Mouse (Mus musculus) testis, postnatal 14 days (tissue): ENCODE data around the gene N4bp2.

ENCODE experiments used
- DNase-seq: peaks from one replicate; pipeline ENCODE4 v3.0.0; 2021; ENCODE audit warnings: low spot score

N4bp2 gene

GRCm38 (mm10) chr5:65864486-65864885 lies 101.2 kb downstream of the N4bp2 start:
- DNase-seq = no peak

- no peak for DNase-seq
These were observed 101.6 kb downstream of the N4bp2 start for GRCm38 (mm10) chr5:65864946-65865345.

- no peak for DNase-seq
These were observed 103.3 kb downstream of the N4bp2 start for GRCm38 (mm10) chr5:65866591-65866990.

GRCm38 (mm10) chr5:65867380-65868116 lies 104.2 kb downstream of the N4bp2 start:
- no peak for DNase-seq

GRCm38 (mm10) chr5:65868419-65868818 lies 105.1 kb downstream of the N4bp2 start:
- no peak for DNase-seq

GRCm38 (mm10) chr5:65869660-65870059 lies 106.3 kb downstream of the N4bp2 start:
- DNase-seq = no peak

GRCm38 (mm10) chr5:65871276-65871875 lies 108.1 kb downstream of the N4bp2 start:
- DNase-seq = peak; percentile 84

GRCm38 (mm10) chr5:65873212-65873611 lies 109.9 kb downstream of the N4bp2 start:
- DNase-seq = no peak

- no peak for DNase-seq
These were observed 111.9 kb downstream of the N4bp2 start for GRCm38 (mm10) chr5:65875269-65875668.

GRCm38 (mm10) chr5:65878367-65878766 lies 115.0 kb downstream of the N4bp2 start:
- DNase-seq = no peak
